Mouse (Mus musculus) stomach, embryonic 16.5 days (tissue): ENCODE results near the gene Cdk2ap2. TPM values are rescaled to one million over a fixed set of nuclear protein-coding genes. Genes with fewer than 3 reads are reported as not detected.
"Not testable (repeated sequence)": the region's sequence is repeated elsewhere in the genome, so short reads cannot be mapped to it uniquely, and the experiment has no call there.

Experiments used
- ATAC-seq: fragments of 200-750 bp; cut with Nextera tagmentation; 2 replicates; pipeline ENCODE4 v1.8.0; 2017; ENCODE audit warnings: moderate number of reproducible peaks, moderate TSS enrichment; ENCODE audit not compliant: insufficient read depth, low FRiP score
- H3K27ac ChIP-seq: fragments of 300-500 bp; sonication (generic); 2 replicates; pipeline ENCODE4 v1.5.1; 2014; ENCODE audit warnings: low read length
- H3K27me3 ChIP-seq: fragments of 300-500 bp; sonication (generic); 2 replicates; pipeline ENCODE4 v1.6.1; 2014; ENCODE audit warnings: low read length, control low read depth, mixed read lengths; ENCODE audit not compliant: control insufficient read depth, insufficient read depth
- H3K36me3 ChIP-seq: fragments of 300-500 bp; sonication (generic); 2 replicates; pipeline ENCODE4 v1.6.1; 2014; ENCODE audit warnings: low read length; ENCODE audit not compliant: control insufficient read depth, insufficient read depth
- H3K4me1 ChIP-seq: fragments of 300-500 bp; sonication (generic); 2 replicates; pipeline ENCODE4 v1.6.1; 2014; ENCODE audit warnings: low read length, control low read depth, mixed read lengths; ENCODE audit not compliant: control insufficient read depth, insufficient read depth
- H3K4me2 ChIP-seq: fragments of 300-500 bp; sonication (generic); 2 replicates; pipeline ENCODE4 v1.6.1; 2014; ENCODE audit warnings: low read depth, low read length, mixed read lengths
- H3K4me3 ChIP-seq: fragments of 300-500 bp; sonication (generic); replicated peaks from 2 replicates; pipeline ENCODE4 v1.5.1; 2014; ENCODE audit warnings: mild to moderate bottlenecking, low read length
- H3K9ac ChIP-seq: fragments of 300-500 bp; sonication (generic); 2 replicates; pipeline ENCODE4 v1.6.1; 2014; ENCODE audit warnings: low read length
- H3K9me3 ChIP-seq: fragments of 300-500 bp; sonication (generic); replicated peaks from 2 replicates; pipeline ENCODE4 v1.6.1; 2016; ENCODE audit warnings: low read length, control low read depth; ENCODE audit not compliant: control insufficient read depth
- WGBS: fragments of 180-500 bp; shearing (Covaris S2); extraction: QIAGEN DNeasy Blood & Tissue Kit; methylation state at CpG from one replicate; pipeline ENCODE4 v1.1.7; 2014; 5-methylcytosine and 5-hydroxymethylcytosine counted together
- polyA plus RNA-seq: library from polyadenylated mRNA; unstranded; fragments of >200 nt; fragmentation: Nextera tagmentation; extraction: Ambion mirVana; gene quantifications from 2 replicates; pipeline ENCODE4 v1.2.1, GENCODE M21; 2015

Cdk2ap2 gene
- polyA plus RNA-seq, 1 experiment from 2014 or later = 115 TPM

DNA sequence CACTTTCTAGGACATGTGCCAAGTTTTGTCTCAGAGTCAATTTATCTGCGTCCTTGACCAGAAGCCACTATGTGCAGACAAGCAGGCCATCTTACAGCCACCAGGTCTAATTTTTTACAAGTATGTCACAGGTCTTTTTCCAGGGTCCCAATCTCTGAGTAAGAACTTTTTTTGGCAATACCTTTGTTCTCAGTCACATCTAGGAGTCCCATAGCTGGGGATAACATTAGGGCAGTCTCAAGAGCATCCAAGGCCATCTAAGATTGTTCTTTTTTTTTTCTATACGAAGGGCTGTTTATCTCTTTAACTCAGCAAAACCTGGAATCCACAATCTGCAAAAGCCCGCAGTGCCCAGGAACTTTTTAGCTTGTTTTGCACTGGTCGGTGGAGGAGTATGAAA lies 33.6 kb upstream of the Cdk2ap2 start:
- H3K9me3 ChIP-seq, H3K27me3 ChIP-seq, H3K36me3 ChIP-seq, H3K27ac ChIP-seq, H3K4me2 ChIP-seq, H3K4me3 ChIP-seq, ATAC-seq, H3K9ac ChIP-seq, H3K4me1 ChIP-seq: not testable (repeated sequence)
- 54% methylated on average over 3 of the region's 4 CpGs for WGBS

DNA sequence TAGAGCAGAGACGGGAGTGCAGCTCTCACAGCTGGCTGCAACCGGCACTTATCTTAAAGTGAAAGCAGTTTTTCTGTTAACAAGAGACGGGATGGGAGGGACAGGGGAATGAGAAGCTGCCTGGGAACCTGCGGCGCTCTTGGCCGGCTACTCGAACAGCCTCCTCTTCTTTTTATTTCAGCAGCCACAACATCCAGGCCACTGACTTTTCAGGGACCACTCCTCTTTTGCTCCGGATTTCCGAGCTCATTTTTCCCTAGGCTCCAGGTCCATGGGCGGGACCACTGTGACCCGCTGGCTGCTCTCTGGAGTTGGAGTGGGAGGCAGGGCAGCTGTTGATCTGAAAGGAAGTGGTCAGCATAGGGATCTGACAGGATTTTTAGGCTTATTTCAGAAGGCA lies 32.5 kb upstream of the Cdk2ap2 start:
- H3K9me3 ChIP-seq, H3K27me3 ChIP-seq, H3K36me3 ChIP-seq, H3K4me3 ChIP-seq, H3K9ac ChIP-seq, H3K4me1 ChIP-seq, H3K27ac ChIP-seq, H3K4me2 ChIP-seq, ATAC-seq: not testable (repeated sequence)
- WGBS = 0% methylated on average over 2 of the region's 11 CpGs

DNA sequence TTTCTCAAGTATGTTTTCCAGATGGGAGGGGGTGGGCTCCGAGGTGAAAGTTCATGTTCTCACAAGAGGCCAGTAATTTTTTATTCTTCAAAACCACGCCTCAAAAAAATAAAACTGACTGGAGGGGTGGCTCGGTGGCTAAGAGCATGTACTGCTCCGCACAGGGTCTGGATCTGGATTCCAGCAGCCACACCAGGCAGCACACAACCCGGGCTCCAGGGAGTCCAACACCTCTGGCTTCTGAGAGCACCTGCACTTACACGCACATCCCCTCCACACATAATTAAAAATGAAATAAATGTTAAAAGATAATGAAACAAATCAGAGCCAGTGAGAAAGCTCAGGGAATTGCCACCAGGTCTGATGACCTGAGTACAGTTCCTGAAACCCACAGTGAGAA lies 30.7 kb upstream of the Cdk2ap2 start:
- no peak for ATAC-seq
- WGBS = 70% methylated on average over 6 of the region's 6 CpGs
- no peaks in the 10 kb centered on the region for H3K9me3 ChIP-seq
- H3K27me3 ChIP-seq = no peaks in the 10 kb centered on the region
- H3K4me1 ChIP-seq = peaks cover 7% of the 10 kb centered on the region; the same call in 1 of the 2 replicates
- no peak overlapping the region for H3K27ac ChIP-seq
- H3K9ac ChIP-seq = no peak overlapping the region
- H3K4me3 ChIP-seq = no peak overlapping the region
- no peak overlapping the region for H3K4me2 ChIP-seq
- H3K36me3 ChIP-seq = no peaks in the 10 kb centered on the region

DNA sequence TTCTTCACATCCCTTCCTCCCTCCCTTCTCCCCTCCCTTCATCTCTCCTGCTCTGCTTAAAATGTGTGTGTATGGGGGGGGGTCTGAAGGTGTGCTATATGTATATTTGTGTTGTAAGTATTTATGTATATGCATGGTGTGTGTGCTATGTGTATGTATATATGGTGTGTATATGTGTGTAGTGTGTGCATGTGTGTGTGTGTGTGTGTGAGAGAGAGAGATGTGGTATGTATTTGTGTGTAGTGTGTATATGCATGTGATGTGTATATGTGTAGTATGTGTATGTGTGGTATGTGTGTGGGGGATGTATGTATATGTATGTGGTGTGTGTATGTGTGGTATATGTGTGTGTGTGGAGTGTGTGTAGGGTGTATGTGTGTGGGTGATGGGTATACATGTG lies 30.1 kb upstream of the Cdk2ap2 start:
- Histone ChIP-seq H3K4me2 (no peak overlapping the region), H3K4me1 (peaks cover 7% of the 10 kb centered on the region; the same call in 1 of the 2 replicates), H3K9ac (no peak overlapping the region), H3K27me3 (no peaks in the 10 kb centered on the region), H3K9me3 (no peaks in the 10 kb centered on the region), H3K36me3 (no peaks in the 10 kb centered on the region), H3K27ac (no peak overlapping the region), H3K4me3 (no peak overlapping the region)
- no peak for ATAC-seq

DNA sequence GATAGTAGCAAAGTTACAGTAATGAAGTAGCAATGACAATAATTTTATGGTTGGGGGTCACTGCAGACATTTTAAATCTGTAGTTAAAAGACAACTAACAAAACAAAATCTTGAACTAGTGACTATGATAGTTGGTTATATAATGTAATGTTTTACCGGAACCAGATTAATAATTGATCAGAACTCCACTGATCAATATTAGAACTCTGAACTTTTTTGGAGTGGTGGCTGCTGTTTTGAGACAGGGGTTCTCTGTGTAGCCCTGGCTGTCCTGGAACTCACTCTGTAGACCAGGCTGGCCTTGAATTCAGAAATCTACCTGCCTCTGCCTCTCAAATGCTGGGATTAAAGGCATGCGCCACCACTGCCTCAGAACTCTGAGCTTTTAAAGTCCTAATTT lies 28.7 kb upstream of the Cdk2ap2 start:
- ATAC-seq, H3K36me3 ChIP-seq, H3K4me3 ChIP-seq, H3K27me3 ChIP-seq, H3K4me1 ChIP-seq, H3K27ac ChIP-seq, H3K9me3 ChIP-seq, H3K4me2 ChIP-seq, H3K9ac ChIP-seq: not testable (repeated sequence)
- WGBS = 72% methylated on average over 2 of the region's 2 CpGs

DNA sequence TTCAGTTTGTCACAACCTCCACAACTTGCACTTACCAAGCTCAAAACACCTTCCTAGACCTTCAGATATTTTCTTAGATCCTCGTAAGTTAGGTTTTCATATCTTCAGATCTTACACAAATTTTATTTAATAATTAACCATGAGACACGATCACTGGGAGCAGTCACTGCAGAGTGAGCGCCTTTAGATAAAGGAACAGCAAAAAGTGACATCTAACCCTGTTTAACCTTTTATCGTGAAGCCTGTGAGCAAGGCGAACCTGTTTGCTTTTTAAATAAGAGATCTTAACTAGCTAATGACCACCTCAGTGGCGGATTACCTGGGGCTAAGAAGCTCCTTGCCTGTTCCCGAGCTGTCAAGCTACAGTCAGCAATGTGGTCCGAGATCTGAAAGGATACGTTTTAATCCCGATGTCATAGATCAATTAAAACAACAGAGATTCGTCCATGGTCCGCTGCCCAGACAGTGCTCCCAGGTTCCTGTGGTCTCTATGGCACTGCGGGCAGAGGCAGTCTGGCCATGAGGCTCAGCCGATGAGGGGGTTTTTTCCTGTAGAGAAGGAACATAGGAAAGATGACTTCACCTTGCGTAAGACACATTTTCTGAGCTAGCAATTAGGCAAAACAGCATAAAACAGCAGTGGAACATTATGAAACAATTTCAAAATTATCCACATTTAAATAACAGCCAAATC lies 28.1 kb upstream of the Cdk2ap2 start:
- Histone ChIP-seq H3K27me3 (no peaks in the 10 kb centered on the region), H3K9me3 (no peaks in the 10 kb centered on the region), H3K27ac (no peak overlapping the region), H3K36me3 (no peaks in the 10 kb centered on the region), H3K9ac (no peak overlapping the region), H3K4me1 (peaks cover 7% of the 10 kb centered on the region; the same call in 1 of the 2 replicates), H3K4me2 (0 out of 2 replicates have a peak overlapping the region, but pooled peaks have one; percentile 23), H3K4me3 (no peak overlapping the region)
- ATAC-seq = no peak
- 54% methylated on average over 15 of the region's 15 CpGs for WGBS

DNA sequence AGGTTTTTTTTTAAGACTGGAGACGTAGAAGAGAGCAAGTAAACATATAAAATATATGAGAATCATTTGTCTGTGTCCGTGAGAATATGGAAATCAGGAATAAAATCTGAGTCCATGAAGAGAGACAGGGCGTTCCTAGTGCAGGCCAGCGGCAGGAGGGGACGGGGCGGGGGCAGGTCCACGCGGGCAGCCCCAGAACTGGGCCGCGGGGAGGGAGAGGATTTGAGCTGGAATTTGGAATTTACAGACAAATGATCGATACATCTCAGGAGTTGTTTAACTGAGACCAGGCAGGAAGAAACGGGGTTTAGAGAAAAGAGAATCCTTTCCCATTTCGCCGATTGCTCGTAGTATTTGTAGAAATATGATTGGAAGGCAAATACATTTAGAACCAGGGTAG lies 26.7 kb upstream of the Cdk2ap2 start:
- ATAC-seq = no peak

DNA sequence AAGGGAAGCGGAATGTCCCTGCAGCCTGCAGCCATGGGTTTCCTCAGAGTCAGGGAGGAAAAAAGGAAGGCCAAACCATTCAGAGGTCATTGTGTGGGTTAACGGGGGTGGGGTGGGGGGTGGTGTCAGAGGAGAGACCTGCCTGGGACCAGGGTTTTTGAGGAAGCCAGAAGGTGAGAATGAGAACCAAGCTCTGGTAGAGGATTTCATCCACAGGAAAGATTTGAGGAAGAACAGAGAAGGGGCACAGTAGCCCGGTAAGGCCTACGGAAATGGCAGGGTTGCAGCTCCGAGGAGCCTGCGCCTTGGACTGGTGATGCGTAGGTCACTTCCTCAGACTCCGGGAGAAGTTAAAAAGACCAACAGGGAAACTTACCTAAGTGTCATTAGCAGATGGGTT lies 26.2 kb upstream of the Cdk2ap2 start:
- Histone ChIP-seq H3K9ac (no peak overlapping the region), H3K9me3 (no peaks in the 10 kb centered on the region), H3K36me3 (no peaks in the 10 kb centered on the region), H3K27ac (no peak overlapping the region), H3K4me1 (peaks cover 7% of the 10 kb centered on the region; the same call in 1 of the 2 replicates), H3K27me3 (no peaks in the 10 kb centered on the region), H3K4me2 (no peak overlapping the region), H3K4me3 (no peak overlapping the region)
- 63% methylated on average over 8 of the region's 8 CpGs for WGBS
- no peak for ATAC-seq

More for the DNA sequence above, 26.7 kb upstream of the Cdk2ap2 start:
- Histone ChIP-seq H3K4me1 (peaks cover 7% of the 10 kb centered on the region; the same call in 1 of the 2 replicates), H3K9ac (no peak overlapping the region), H3K27ac (no peak overlapping the region), H3K4me3 (no peak overlapping the region), H3K9me3 (no peaks in the 10 kb centered on the region), H3K4me2 (no peak overlapping the region), H3K27me3 (no peaks in the 10 kb centered on the region), H3K36me3 (no peaks in the 10 kb centered on the region)
- WGBS = 57% methylated on average over 15 of the region's 15 CpGs

DNA sequence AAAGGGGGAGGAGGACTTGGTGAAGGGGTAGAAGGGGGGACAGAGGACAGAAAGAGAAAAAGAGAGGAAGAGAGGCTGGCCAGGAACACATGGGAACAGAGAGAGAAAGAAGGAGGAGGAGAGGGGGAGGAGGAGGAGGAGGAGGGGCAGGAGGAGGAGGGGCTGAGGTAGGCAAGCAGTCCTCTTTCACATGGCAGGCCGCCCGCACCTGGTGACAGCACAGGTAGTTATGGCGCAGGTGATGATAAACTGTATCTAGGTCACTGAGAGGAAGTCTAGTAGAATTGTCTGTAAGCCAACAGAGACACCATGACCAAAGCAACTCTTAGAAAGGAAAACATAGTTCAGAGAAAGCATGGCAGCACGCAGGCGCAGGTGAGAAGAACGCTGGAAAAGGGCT lies 25.6 kb upstream of the Cdk2ap2 start:
- H3K4me2 ChIP-seq = no peak overlapping the region
- 88% methylated on average over 6 of the region's 6 CpGs for WGBS

More for the DNA sequence above, 25.6 kb upstream of the Cdk2ap2 start:
- no peak for ATAC-seq
- no peak overlapping the region for H3K4me3 ChIP-seq
- H3K4me1 ChIP-seq = peaks cover 7% of the 10 kb centered on the region; the same call in 1 of the 2 replicates
- H3K9ac ChIP-seq = no peak overlapping the region
- no peaks in the 10 kb centered on the region for H3K27me3 ChIP-seq
- H3K36me3 ChIP-seq = no peaks in the 10 kb centered on the region
- H3K27ac ChIP-seq = no peak overlapping the region
- H3K9me3 ChIP-seq = no peaks in the 10 kb centered on the region
